Mouse (Mus musculus): ENCODE data around the gene Tmem51.

DNA sequence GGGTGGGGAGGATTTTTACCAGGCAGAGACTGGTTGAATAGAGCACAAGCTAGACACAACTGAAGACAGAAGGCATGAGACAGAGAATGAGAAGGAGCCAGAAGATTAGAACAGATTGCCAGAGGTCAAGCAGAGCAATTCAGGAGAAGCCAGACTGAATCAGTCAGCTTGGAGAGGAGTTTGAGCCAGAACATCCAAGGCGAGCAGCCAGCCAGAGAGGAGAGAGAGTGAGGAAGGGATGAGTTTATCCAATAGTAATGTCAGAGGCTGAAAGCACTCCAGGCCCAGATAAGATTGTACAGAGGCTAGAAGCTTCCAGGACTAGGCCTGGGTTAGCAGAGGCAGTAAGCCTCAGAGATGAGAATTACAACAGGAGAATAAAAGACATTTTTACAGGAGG is 37.1 kb upstream of the Tmem51 start:
- no peak for TF ChIP-seq CTCF (conservative IDR thresholded peaks at IDR 0.05; ENCODE audit: low read length)
- no peak for TF ChIP-seq POU5F1 (IDR thresholded peaks at IDR 0.05; ENCODE audit: borderline replicate concordance, low read length)
- TF ChIP-seq NANOG (IDR thresholded peaks at IDR 0.05; ENCODE audit: borderline replicate concordance, low read length) = no peak
